Mouse (Mus musculus): ENCODE data around the gene Huwe1. TPM values are rescaled to one million over a fixed set of nuclear protein-coding genes. Genes with fewer than 3 reads are reported as not detected.

Gene Huwe1
- polyA plus RNA-seq, 1 experiment: 55.2 TPM

- H3K4me3 ChIP-seq (replicated peaks; ENCODE audit: extremely low read depth, low read depth, low read length): no peak overlapping the region
- TF ChIP-seq CTCF (IDR thresholded peaks at IDR 0.05; ENCODE audit: insufficient read depth, low read length) (no peak), POLR2A (IDR thresholded peaks at IDR 0.05; ENCODE audit: borderline replicate concordance, extremely low read depth, low read depth, low read length) (no peak)
- DNase-seq: no peak
- 52% methylated on average over 6 of the region's 6 CpGs for WGBS
- H3K4me1 ChIP-seq (ENCODE audit: control insufficient read depth, insufficient read depth, low read length): no peaks in the 10 kb centered on the region
These were observed 10.9 kb downstream of the Huwe1 start for GRCm38 (mm10) chrX:151811481-151811880.

- TF ChIP-seq POLR2A (IDR thresholded peaks at IDR 0.05; ENCODE audit: borderline replicate concordance, extremely low read depth, low read depth, low read length) (no peak), CTCF (IDR thresholded peaks at IDR 0.05; ENCODE audit: insufficient read depth, low read length) (no peak)
- no peak overlapping the region for H3K4me3 ChIP-seq (replicated peaks; ENCODE audit: extremely low read depth, low read depth, low read length)
- no peaks in the 10 kb centered on the region for H3K4me1 ChIP-seq (ENCODE audit: control insufficient read depth, insufficient read depth, low read length)
- 79% methylated on average over 1 of the region's 1 CpGs for WGBS
- no peak for DNase-seq
These were observed 13.0 kb downstream of the Huwe1 start for GRCm38 (mm10) chrX:151813656-151814055.

- Histone ChIP-seq H3K4me3 (replicated peaks; ENCODE audit: extremely low read depth, low read depth, low read length) (no peak overlapping the region), H3K4me1 (ENCODE audit: control insufficient read depth, insufficient read depth, low read length) (no peaks in the 10 kb centered on the region)
- TF ChIP-seq CTCF (IDR thresholded peaks at IDR 0.05; ENCODE audit: insufficient read depth, low read length): no peak
- TF ChIP-seq POLR2A (IDR thresholded peaks at IDR 0.05; ENCODE audit: borderline replicate concordance, extremely low read depth, low read depth, low read length): no peak
- no peak for DNase-seq
- 45% methylated on average over 3 of the region's 3 CpGs for WGBS
These were observed 17.1 kb downstream of the Huwe1 start for GRCm38 (mm10) chrX:151817712-151818111.

- TF ChIP-seq POLR2A (IDR thresholded peaks at IDR 0.05; ENCODE audit: borderline replicate concordance, extremely low read depth, low read depth, low read length): no peak
- WGBS: 61% methylated on average over 1 of the region's 1 CpGs
- no peaks in the 10 kb centered on the region for H3K4me1 ChIP-seq (ENCODE audit: control insufficient read depth, insufficient read depth, low read length)
- no peak overlapping the region for H3K4me3 ChIP-seq (replicated peaks; ENCODE audit: extremely low read depth, low read depth, low read length)
- DNase-seq: no peak
These were observed 28.4 kb downstream of the Huwe1 start for GRCm38 (mm10) chrX:151828971-151829370.

GRCm38 (mm10) chrX:151831260-151831659, 30.7 kb downstream of the Huwe1 start:
- DNase-seq: no peak
- no peak overlapping the region for H3K4me3 ChIP-seq (replicated peaks; ENCODE audit: extremely low read depth, low read depth, low read length)
- TF ChIP-seq CTCF (IDR thresholded peaks at IDR 0.05; ENCODE audit: insufficient read depth, low read length) (no peak), POLR2A (IDR thresholded peaks at IDR 0.05; ENCODE audit: borderline replicate concordance, extremely low read depth, low read depth, low read length) (no peak)

GRCm38 (mm10) chrX:151832982-151833381, 32.4 kb downstream of the Huwe1 start:
- Histone ChIP-seq H3K4me1 (ENCODE audit: control insufficient read depth, insufficient read depth, low read length) (no peaks in the 10 kb centered on the region), H3K4me3 (replicated peaks; ENCODE audit: extremely low read depth, low read depth, low read length) (no peak overlapping the region)
- DNase-seq: no peak
- TF ChIP-seq POLR2A (IDR thresholded peaks at IDR 0.05; ENCODE audit: borderline replicate concordance, extremely low read depth, low read depth, low read length): no peak
- TF ChIP-seq CTCF (IDR thresholded peaks at IDR 0.05; ENCODE audit: insufficient read depth, low read length): no peak

More at GRCm38 (mm10) chrX:151831260-151831659, 30.7 kb downstream of the Huwe1 start:
- H3K4me1 ChIP-seq (ENCODE audit: control insufficient read depth, insufficient read depth, low read length): no peaks in the 10 kb centered on the region

GRCm38 (mm10) chrX:151859436-151859835, 58.8 kb downstream of the Huwe1 start:
- no peak for TF ChIP-seq POLR2A (IDR thresholded peaks at IDR 0.05; ENCODE audit: borderline replicate concordance, extremely low read depth, low read depth, low read length)
- TF ChIP-seq CTCF (IDR thresholded peaks at IDR 0.05; ENCODE audit: insufficient read depth, low read length): no peak
- no peak overlapping the region for H3K4me3 ChIP-seq (replicated peaks; ENCODE audit: extremely low read depth, low read depth, low read length)
- 80% methylated on average over 8 of the region's 8 CpGs for WGBS
- DNase-seq: no peak
- no peaks in the 10 kb centered on the region for H3K4me1 ChIP-seq (ENCODE audit: control insufficient read depth, insufficient read depth, low read length)

- no peak overlapping the region for H3K4me3 ChIP-seq (replicated peaks; ENCODE audit: extremely low read depth, low read depth, low read length)
- no peak for DNase-seq
- TF ChIP-seq POLR2A (IDR thresholded peaks at IDR 0.05; ENCODE audit: borderline replicate concordance, extremely low read depth, low read depth, low read length) (no peak), CTCF (IDR thresholded peaks at IDR 0.05; ENCODE audit: insufficient read depth, low read length) (no peak)
- WGBS: 67% methylated on average over 1 of the region's 1 CpGs
- no peaks in the 10 kb centered on the region for H3K4me1 ChIP-seq (ENCODE audit: control insufficient read depth, insufficient read depth, low read length)
These were observed 110.1 kb downstream of the Huwe1 start for GRCm38 (mm10) chrX:151910692-151911091.

- TF ChIP-seq CTCF (IDR thresholded peaks at IDR 0.05; ENCODE audit: insufficient read depth, low read length) (no peak), POLR2A (IDR thresholded peaks at IDR 0.05; ENCODE audit: borderline replicate concordance, extremely low read depth, low read depth, low read length) (no peak)
- no peak for DNase-seq
- no peaks in the 10 kb centered on the region for H3K4me1 ChIP-seq (ENCODE audit: control insufficient read depth, insufficient read depth, low read length)
- WGBS: 73% methylated on average over 4 of the region's 4 CpGs
- no peak overlapping the region for H3K4me3 ChIP-seq (replicated peaks; ENCODE audit: extremely low read depth, low read depth, low read length)
These were observed 111.7 kb downstream of the Huwe1 start for GRCm38 (mm10) chrX:151912267-151912666.

- no peak overlapping the region for H3K4me3 ChIP-seq (replicated peaks; ENCODE audit: extremely low read depth, low read depth, low read length)
- TF ChIP-seq CTCF (IDR thresholded peaks at IDR 0.05; ENCODE audit: insufficient read depth, low read length) (no peak), POLR2A (IDR thresholded peaks at IDR 0.05; ENCODE audit: borderline replicate concordance, extremely low read depth, low read depth, low read length) (no peak)
- 92% methylated on average over 6 of the region's 6 CpGs for whole genome bisulfite sequencing
- H3K4me1 ChIP-seq (ENCODE audit: control insufficient read depth, insufficient read depth, low read length): no peaks in the 10 kb centered on the region
- DNase-seq: no peak
These were observed 128.8 kb downstream of the Huwe1 start for GRCm38 (mm10) chrX:151929390-151929789.

Measured in lung, adult 2 months (tissue).